Mouse (Mus musculus) bone marrow, adult 2 months (tissue): ENCODE results near the gene Slc35b3. TPM values are rescaled to one million over a fixed set of nuclear protein-coding genes. Genes with fewer than 3 reads are reported as not detected.

ENCODE experiments used
- H3K27ac ChIP-seq: fragments of 200-500 bp; 2 replicates; pipeline ENCODE4 v1.5.1; 2012; ENCODE audit warnings: low read depth, mild to moderate bottlenecking, control low read depth, inconsistent platforms, low read length; ENCODE audit not compliant: control insufficient read depth, poor library complexity, insufficient read depth
- H3K4me1 ChIP-seq: fragments of 200-500 bp; 2 replicates; pipeline ENCODE4 v1.6.1; 2011; ENCODE audit warnings: low read length; ENCODE audit not compliant: control insufficient read depth, insufficient read depth
- H3K4me3 ChIP-seq: fragments of 200-500 bp; replicated peaks from 2 replicates; pipeline ENCODE3; 2011; ENCODE audit warnings: mild to moderate bottlenecking, low read depth, low read length, control low read depth; ENCODE audit not compliant: control insufficient read depth
- CTCF ChIP-seq: fragments of 200-500 bp; IDR thresholded peaks from 2 replicates; pipeline ENCODE4 v1.5.1; 2011; ENCODE audit warnings: low read length, control low read depth; ENCODE audit not compliant: control insufficient read depth, insufficient read depth
- POLR2A ChIP-seq: fragments of 200-500 bp; IDR thresholded peaks from 2 replicates; pipeline ENCODE4 v1.6.1; 2011; ENCODE audit warnings: low read depth, mild to moderate bottlenecking, control low read depth, low read length, borderline replicate concordance; ENCODE audit not compliant: control insufficient read depth
- WGBS: fragments of 180-500 bp; shearing (Covaris S2); methylation state at CpG from one replicate; pipeline ENCODE4 v1.1.7; 2018; 5-methylcytosine and 5-hydroxymethylcytosine counted together
- polyA plus RNA-seq: library from polyadenylated mRNA; stranded (reverse); fragments of >200 nt; gene quantifications from 2 replicates; pipeline ENCODE4 v1.2.4, GENCODE M21; 2011; ENCODE audit warnings: low replicate concordance; ENCODE audit not compliant: missing spikeins, insufficient read depth, insufficient read length

Slc35b3 gene
- polyA plus RNA-seq, 1 experiment = 21.8 TPM

GRCm38 (mm10) chr13:38980900-38981299 is 20.2 kb upstream of the Slc35b3 start:
- Histone ChIP-seq H3K4me1 (no peaks in the 10 kb centered on the region), H3K4me3 (no peak overlapping the region), H3K27ac (no peak overlapping the region)
- WGBS = 74% methylated on average over 3 of the region's 3 CpGs
- no peak for TF ChIP-seq POLR2A
- no peak for TF ChIP-seq CTCF

DNA sequence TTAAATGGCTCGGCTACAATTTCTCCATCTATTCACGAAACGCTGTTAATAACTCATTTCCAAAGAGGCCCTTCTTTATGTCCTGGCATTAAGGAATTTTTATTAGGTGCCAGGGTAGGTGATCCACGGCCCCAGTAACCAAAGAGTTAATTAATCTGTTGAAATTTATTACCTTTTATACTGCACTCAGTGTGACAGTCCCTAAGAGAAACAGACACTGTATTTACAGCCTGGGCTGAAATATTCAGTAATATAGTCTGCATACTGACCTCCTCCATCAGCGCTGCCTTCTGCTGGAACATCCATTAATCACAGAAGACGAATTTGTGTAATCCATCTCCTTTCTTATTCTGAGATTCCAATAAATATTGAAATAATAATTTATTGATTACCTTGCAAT is 16.3 kb upstream of the Slc35b3 start:
- Histone ChIP-seq H3K4me3 (no peak overlapping the region), H3K27ac (no peak overlapping the region), H3K4me1 (no peaks in the 10 kb centered on the region)
- 78% methylated on average over 6 of the region's 6 CpGs for whole genome bisulfite sequencing
- TF ChIP-seq POLR2A (no peak), CTCF (no peak)

GRCm38 (mm10) chr13:38975853-38976252 is 15.2 kb upstream of the Slc35b3 start:
- H3K4me1 ChIP-seq = no peaks in the 10 kb centered on the region
- TF ChIP-seq POLR2A = no peak
- no peak for TF ChIP-seq CTCF
- no peak overlapping the region for H3K27ac ChIP-seq
- 88% methylated on average over 5 of the region's 5 CpGs for WGBS
- no peak overlapping the region for H3K4me3 ChIP-seq

DNA sequence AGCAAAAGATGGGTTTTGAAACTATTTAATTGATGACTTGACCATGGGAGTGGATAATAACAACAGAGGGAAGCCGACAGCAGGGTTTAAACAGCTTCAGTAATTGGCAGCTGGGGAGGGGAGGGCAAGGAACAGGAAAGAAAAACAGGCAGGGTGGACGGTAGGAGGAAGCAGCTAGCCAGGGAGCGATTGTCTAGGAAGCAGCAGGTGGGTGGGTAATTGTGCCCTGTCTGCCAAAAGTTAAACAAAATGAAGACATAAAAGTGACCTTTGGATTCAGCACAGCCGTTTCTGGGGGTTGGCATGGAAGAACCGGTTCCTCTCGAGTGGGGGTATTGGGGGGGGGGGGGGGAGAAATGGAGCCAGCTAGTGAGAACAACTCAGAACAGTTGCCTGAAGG is 11.9 kb upstream of the Slc35b3 start:
- H3K27ac ChIP-seq = no peak overlapping the region
- no peaks in the 10 kb centered on the region for H3K4me1 ChIP-seq
- H3K4me3 ChIP-seq = no peak overlapping the region
- TF ChIP-seq CTCF = no peak
- no peak for TF ChIP-seq POLR2A
- 5% methylated on average over 6 of the region's 6 CpGs for WGBS

GRCm38 (mm10) chr13:38971047-38971446 is 10.4 kb upstream of the Slc35b3 start:
- no peak for TF ChIP-seq POLR2A
- no peak for TF ChIP-seq CTCF
- no peaks in the 10 kb centered on the region for H3K4me1 ChIP-seq
- H3K4me3 ChIP-seq = no peak overlapping the region
- H3K27ac ChIP-seq = no peak overlapping the region
- WGBS = 68% methylated on average over 4 of the region's 4 CpGs

- H3K4me1 ChIP-seq = no peaks in the 10 kb centered on the region
- H3K4me3 ChIP-seq = no peak overlapping the region
- H3K27ac ChIP-seq = no peak overlapping the region
- WGBS = 75% methylated on average over 1 of the region's 1 CpGs
- no peak for TF ChIP-seq CTCF
- TF ChIP-seq POLR2A = no peak
Observed at GRCm38 (mm10) chr13:38967518-38967917, 6.8 kb upstream of the Slc35b3 start.

DNA sequence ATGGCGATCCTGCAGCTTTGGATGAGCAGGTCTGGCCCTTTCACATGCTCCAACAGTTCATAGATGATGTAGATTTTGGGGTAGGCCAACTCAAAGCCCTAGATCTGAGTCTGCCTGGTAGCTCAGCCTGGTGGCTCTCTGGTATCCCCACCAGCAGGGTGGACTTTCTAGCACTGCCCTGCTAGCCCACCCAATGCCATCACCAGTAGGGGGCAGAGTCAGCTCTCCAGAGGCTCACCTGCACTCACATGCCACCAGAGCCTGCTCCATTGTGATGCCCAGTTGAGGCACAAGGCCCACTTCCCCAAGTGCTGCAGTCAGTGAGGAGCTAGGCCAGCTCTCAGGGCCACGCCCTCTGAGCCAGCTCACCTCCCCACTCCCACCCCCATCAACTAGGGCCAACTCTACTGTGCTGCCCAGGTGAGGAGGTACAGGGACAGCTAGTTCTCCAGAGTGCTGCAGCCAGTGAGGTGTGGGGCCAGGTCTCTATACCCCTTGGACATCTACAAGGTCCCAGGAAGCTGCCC is 6.3 kb upstream of the Slc35b3 start:
- Histone ChIP-seq H3K27ac (no peak overlapping the region), H3K4me1 (no peaks in the 10 kb centered on the region), H3K4me3 (no peak overlapping the region)
- 76% methylated on average over 2 of the region's 2 CpGs for WGBS
- TF ChIP-seq POLR2A (no peak), CTCF (no peak)

- Histone ChIP-seq H3K27ac (no peak overlapping the region), H3K4me1 (no peaks in the 10 kb centered on the region; the same call in 1 of the 2 replicates), H3K4me3 (no peak overlapping the region)
- no peak for TF ChIP-seq POLR2A
- no peak for TF ChIP-seq CTCF
- WGBS = 72% methylated on average over 2 of the region's 2 CpGs
Observed at GRCm38 (mm10) chr13:38962771-38963170, 2.1 kb upstream of the Slc35b3 start.

GRCm38 (mm10) chr13:38958037-38958436 is 2.6 kb downstream of the Slc35b3 start:
- WGBS = 79% methylated on average over 5 of the region's 5 CpGs
- TF ChIP-seq CTCF (no peak), POLR2A (no peak)
- no peak overlapping the region for H3K4me3 ChIP-seq
- no peak overlapping the region for H3K27ac ChIP-seq
- H3K4me1 ChIP-seq = no peaks in the 10 kb centered on the region; the same call in 1 of the 2 replicates
